Mouse (Mus musculus) urinary bladder, adult 18-20 months (tissue): ENCODE measurements around the gene Kirrel.
"Not testable (repeated sequence)": the region's sequence is repeated elsewhere in the genome, so short reads cannot be mapped to it uniquely, and the experiment has no call there.

Source experiments
- DNase-seq, 2 experiments: peaks; one replicate each; pipeline ENCODE4 v3.0.0; 2022; ENCODE audit warnings: low spot score in 2 of 2, mixed read lengths in 2 of 2

Gene Kirrel

DNA sequence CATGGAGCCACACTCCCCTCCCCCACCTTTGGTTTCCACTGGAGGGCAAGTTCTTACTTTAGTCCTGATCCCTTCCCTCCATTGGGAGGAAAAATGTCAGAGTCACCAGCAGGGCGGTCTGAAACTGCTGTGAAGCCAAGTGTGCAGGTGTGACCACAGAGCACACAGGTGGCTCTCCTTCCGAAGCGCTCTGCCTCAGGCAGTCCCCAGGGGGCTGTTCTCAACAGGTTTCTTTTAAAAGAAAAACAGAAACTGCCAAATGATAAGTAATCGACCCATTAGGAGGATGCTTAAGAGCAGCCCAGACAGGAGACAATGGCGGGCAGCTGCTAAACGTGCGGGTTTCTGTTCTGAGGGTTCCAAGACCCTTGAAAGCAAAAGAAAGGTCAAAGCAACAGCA is 37.8 kb downstream of the Kirrel start:
- no peak for DNase-seq

DNA sequence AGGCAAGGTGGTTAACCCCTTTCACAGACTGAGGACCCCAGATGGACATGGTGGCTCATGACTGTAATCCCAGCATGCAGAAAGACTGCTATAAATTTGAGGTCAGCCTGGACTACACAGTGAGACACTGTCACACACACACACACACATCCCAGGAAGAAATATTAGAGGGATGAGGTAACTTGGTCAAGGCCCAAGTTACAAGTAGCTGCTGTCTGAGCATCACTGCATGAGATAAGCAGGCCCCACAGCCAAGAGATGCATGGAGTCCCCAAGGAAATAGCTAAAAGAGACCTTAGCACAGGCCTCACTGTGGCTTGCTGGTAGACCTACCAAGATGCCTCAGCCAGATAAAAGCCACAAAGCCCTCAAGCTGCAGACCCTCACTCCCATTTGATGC is 39.6 kb downstream of the Kirrel start:
- DNase-seq, result no peak

DNA sequence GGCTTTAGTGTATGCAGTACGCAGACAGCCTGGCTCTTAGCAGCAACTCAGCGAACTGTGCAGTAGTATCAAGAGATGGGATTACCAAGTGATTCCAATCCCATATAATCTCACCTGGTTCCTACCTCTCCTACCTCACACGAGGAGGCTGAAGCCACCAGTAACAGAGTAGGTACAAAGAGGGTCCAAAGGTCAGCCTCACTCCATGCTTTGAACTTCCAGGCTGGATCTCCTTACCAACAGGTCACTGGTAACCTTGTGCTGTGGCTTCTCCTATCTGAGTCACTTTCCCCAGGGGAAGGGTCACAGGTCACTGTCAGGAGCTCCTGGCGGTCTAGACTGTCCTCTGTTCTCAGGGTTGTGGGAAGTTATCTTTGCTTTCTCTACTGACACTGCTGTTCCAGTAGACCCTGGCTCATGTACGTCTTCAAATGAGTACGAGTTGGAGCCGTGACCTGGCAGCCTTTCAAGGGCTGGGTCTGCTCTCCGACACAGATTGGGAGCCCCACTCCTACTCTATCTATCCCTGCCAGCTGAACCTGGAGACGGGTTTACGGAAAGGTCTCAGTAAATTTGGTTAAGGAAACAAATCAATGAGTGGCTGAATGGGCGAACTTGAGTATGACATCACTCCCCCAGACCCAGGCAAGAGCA is 42.7 kb downstream of the Kirrel start:
- DNase-seq, result no peak

DNA sequence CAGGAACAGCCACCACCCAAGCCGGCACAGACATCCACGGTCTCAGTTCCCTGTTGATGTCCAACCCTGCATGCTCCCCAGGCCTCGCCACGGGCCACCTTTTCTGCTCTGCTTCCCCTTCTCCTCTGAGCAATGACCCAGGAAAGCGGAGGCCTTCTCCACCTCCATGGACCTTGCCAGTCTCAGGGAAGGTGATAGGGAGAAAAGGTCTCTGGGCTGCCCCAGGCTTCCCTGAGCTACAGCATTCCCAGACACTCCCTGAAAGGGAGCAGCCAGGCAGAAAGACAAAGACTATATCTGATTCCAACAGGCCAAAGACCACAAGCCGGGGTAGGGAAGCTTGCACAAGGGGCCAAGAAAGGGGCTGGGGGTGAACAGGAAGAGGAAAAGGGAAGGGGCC is 43.6 kb downstream of the Kirrel start:
- DNase-seq, result no peak

DNA sequence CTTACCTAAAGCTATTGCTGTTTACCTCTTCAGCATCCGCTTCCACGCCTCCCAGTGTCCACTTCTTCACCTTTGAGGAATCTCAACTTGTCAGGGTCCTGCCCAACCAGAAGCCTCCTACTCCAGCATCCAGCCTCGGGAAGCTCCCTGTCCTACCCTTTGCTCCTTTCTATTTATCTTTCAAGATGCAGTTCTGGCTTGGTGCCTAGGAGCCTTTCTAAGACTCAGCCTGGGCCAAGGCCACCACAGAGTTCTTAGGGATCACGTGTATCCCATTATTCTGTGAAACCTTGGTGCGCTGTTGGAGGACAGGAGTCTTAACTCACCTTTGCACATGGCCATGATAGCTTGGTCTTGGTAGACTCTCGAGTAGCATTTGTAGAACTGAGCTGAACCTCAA is 50.8 kb downstream of the Kirrel start:
- DNase-seq, result no peak

DNA sequence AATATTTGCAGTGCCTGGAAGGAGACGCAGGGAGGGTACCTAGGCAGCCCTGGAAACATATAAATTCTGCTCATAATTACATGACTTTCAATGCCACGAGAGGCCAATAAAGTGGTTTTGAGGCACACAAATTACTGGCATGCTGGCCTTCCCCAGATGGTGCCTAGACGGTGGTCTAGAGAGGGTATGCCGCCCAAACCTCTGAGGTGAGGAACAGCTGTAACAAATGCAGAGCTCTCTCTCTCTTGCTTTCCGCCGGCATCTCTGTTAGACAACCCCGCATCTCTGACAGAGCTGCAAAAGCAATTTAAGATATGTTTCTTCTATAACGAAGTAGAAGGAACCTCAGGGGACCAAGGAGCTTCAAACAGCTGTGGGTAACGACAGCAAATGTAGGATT is 56.3 kb downstream of the Kirrel start:
- DNase-seq, result no peak

DNA sequence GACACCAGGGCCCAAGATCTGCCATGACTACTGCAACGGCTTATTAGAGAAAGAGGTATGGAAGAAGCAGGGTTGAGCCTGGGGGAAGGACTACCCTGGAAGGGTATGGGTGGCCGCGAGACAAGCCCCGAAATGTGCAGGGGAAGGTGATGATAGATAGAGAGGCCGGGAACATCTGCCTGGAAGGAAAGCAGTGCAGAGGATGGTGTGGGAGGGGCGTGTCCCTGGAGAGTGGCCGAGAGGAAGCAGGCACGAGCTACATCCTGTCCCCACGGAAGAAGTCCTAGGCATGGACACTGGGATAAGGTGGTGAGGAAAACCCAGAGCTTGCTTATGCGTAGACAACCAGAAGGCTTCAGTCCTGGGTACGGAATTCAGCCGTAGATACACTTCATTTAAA is 56.9 kb downstream of the Kirrel start:
- no peak for DNase-seq

DNA sequence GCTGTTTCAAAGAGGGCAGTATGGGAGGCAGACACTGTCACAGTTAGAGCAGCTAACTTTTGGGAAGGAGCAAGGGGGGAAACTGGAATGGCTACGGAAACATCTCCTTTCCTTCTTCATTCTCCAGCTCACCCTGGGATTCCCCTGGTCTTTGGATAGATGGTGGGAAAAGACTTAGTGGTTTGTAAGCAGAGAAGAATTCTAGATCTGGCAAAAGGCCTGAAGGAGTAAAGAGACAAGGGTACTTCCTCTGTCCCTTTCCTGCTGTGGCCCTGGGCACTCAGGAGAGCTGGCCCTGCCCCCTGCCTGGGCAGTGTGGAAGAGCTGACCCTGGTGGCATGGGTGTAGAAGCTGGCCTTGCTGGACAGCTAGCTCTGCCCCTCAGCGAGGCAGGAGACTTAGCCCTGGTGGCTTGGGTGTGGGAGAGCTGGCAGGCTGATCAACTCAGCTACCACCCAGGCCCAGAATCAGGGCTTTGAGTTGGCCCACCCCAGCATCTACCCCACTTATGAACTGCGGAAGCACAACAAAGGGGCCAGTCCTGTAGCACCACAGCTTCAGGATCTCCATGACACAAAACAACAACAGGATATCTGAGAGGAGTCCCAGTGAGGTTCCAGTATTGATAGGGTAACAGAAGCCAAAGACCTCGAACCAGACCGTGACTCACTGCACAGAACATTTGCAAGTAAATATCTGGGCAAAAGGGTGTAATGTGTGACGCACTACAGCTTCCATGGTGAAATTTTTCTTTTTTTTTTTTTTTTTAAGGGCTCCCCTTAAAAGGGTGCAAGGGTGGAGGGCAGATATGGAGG is 58.6 kb downstream of the Kirrel start:
- no peak for DNase-seq

DNA sequence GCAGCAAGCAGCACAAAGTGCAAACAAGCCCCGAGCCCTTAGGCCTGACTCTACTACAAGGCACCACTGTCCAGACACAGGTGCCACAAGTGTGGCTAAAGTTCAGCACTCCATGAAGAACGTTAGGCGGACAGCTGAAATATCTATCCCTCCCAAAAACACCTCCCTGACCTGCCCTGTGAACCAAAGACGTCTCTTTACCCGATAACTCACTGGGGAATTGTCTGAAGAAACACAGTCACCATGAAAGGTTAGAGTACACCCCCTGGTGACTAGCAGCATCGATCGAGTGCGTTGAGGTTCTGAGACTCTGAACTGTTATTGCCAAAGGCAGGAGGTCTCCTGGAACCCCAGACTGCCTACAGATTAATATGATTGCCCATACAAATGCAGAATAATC is 59.3 kb downstream of the Kirrel start:
- DNase-seq, result no peak

DNA sequence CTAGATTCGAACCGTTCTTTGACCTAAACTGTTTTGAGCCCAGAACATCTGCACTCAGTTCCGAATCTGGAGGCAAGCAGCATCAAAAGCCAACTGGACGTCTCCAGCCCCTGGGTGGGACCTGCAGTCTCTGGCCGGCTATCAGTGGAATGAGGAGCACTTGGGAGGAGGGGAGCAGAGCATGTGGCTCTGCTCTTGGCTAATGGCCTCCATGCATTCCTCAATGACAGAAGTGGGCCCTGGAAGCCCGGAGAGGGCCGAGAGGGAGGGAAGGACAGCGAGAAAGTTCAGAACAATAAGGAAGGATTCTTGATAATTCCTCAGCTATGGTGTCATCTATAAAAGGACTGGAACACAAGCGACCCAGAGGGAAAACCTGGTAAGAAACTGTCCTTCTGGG is 59.7 kb downstream of the Kirrel start:
- peak in 1 of 2 experiments; percentile 56 for DNase-seq

DNA sequence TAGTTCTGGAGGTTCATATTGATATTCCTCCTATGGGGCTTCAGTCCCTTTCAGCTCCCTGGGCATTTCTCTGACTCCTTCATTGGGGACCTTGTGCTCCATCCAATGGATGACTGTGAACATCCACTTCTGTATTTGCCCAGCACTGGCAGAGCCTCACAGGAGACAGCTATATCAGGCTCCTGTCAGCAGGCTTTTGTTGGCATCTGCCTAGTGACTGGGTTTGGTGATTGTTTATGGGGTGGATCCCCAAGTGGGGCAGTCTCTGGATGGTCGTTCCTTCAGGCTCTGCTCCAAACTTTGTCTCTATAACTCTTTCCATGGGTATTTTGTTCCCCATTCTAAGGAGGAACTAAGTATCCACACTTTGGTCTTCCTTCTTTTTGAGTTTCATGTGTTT is 60.7 kb downstream of the Kirrel start:
- not testable (repeated sequence) for DNase-seq

DNA sequence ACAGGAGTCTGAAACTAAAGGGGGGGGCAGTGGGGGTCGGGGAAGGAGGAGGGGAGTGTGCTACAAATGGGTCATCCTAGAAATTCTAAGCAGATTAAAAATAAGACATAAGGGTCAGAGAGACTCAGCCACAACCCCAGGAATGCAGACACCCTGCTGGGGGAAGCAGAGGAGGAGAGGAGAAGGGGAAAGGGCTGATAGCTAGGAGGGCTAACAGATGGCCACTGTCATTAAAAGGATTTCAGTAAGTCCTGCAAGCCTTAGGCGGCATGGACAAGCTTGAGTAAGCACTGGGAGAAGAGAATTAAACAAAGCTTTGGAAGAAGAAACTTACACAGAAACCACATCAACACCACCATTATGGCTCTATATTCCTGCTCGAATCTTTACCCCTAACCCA is 62.3 kb downstream of the Kirrel start:
- no peak for DNase-seq

DNA sequence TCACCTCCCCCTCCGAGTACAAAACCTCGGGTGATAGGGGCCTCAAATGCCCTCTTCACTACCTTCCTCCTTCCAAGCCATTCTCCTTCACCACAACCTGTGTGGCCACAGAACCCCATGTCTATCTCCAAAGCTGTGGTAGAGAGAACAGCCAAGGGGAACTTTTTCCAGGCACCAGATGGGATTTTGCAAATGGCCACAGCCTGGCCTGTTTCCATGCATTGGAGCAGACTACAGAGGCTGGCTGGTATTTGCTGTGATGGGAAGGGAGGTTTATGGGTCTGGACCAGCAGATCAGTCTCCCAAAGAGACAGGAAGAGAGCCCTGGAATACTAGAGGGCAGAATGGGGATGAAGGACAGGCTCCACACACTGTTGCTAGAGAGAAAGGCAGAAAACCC is 69.7 kb downstream of the Kirrel start:
- no peak for DNase-seq

DNA sequence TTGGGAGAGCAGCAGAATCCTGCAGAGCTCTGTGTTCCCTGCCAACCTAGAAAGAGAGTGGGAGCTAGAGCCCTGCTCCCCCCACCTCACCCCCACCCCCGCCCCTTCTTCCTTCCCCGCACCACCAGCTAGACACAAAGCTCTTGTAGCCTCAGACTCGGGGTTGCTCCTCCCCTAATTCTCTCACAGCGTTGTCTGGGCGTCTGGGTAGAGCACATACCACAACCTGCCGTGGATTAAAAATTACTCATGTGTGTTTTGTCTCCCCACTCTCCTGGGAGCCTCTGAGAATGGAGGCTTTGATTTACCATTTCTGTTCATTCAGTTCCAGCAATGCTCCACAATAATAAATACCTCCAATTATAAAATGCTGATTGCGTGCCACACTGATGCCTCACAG is 72.2 kb downstream of the Kirrel start:
- DNase-seq, result no peak

DNA sequence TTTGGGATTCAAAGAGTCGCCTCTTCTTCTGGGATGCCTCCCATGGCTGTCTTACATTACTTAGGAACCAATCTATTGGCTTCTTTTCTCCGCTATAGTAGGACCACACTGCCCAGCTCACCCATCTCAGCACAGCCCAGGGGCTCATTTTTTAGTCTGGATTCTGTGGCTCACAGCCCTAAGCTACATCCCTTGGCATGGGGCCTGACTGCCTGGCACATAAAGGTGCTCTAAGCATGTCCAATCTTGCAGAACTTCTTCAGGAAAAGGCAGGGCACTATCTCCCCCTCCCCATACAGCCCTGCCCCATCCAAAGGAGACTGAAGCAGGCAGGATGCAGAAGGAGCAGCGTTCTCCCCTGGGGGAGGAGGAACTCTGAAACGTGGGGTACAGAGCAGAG is 73.6 kb downstream of the Kirrel start:
- DNase-seq, result no peak

DNA sequence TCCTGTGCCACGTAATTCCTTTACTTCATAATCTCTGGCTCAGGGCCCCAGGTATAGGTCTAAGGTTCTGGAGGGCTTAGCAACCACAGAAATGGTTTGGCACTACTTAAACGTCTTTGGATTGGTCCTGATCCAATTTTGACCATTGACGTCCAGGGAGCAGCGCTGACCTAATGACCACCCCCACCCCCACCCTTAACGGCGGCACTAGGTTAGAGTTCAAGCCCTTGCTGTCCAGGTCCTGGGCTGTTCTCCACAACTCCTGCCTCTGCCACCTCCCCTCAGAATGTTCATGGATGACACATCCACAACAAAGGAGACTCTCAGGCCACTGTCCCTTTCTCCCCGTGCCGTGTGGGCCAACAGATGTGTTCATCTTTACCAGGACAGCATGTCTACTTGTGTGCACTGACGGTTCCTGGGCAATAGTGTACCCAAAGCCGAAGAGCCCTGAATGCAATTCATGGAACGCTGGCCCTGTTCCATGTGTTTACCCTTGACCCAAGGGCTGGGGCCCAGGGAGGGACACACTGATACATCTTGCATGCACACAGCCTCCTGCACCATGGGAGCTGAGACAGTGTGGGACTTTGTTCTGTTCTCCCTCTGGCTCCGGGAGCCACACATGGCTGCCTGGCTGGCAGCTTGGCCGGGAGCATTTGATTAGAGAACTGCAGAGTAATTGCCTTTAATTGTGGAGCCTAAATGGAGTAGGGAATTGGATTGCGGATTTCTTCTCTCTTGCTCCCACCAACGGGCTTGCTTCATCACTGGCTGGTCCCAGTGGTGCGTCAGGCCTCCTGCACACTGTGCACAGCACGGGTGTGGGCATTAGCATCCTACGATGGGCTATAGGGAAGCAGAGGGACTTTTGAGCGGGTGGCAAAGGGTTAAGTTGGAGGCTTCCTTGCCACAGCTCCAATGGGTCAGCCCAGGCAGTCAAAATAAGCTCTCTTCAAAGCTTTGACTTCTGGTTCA is 76.3 kb downstream of the Kirrel start:
- DNase-seq, result no peak

DNA sequence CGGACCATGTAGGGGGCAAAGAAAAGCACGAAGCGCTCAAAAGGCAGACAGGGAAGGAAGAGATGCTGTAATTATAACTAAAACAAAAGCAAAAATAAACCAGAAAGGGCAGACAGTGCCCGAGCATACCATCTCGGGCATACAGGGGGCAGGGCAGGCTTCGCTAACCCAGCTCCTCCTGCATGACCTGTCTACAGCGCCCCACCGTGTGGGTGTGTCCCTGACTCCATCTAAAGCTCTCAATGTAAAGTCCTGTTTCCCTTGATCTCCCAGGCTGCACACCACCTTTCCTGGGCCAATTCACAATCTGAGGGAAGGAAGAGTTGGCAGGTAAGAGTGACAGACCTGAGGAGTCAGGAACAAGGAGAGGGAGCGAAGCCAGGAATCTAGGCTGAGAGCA is 77.3 kb downstream of the Kirrel start:
- DNase-seq, result no peak

DNA sequence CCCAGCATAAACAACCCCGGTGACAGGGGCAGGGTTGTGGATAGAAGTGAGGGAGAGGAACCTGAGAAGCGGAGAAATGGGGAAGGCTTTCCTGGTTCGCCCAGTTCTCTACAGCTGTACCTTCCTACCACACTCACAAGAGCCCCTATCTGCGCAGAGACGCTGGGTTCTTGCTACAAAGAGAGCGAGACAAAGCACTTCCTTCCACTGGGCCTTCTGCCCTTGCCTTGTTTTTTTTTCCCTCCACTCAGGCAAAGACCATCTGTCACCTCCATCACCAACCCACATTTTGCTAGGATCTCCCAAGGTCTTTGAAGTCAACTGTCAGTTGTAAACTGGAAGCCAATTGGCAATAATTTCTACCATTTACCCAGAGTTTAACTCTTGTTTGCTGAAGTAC is 80.8 kb downstream of the Kirrel start:
- no peak for DNase-seq

DNA sequence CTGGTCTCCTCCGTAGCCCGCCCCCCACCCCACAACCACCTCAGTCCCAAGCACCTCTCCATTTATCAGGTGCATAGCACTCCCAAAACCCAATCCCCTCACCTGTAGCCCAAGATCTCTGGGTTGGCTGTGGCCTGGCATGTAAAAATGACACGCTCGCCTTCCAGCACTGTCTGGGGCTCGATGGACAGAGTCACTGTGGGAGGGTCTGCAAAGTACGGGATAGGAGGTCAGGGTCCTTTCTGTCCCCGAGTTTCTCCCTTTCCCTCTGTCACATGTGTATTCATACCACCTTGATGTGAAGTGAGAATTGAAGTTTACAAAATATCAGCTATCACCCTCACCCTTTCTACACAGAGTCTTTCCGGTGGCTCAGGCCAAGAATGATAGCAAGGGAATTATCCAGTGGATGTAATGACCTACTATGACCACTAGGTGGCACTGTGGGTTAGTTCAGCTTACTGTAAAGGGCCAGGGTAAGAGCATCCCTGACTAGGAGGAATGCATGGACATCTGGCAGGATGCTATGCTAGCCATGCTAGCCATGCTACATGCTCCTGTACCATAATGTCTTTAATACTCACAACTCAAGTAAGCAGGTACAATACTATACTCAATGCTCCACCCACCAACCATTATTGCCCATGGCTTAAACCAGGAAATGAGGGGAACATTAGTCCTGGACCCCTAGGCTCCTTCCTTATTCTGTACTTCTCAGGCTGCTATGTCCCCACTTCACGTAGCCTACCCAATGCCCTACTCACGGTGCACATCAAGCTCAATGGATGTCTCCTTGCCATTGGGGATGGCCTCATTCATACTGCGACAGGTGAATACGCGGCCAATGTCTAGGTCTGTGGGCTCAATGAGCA is 84.6 kb downstream of the Kirrel start:
- DNase-seq, result peak; percentile 28 to 39

DNA sequence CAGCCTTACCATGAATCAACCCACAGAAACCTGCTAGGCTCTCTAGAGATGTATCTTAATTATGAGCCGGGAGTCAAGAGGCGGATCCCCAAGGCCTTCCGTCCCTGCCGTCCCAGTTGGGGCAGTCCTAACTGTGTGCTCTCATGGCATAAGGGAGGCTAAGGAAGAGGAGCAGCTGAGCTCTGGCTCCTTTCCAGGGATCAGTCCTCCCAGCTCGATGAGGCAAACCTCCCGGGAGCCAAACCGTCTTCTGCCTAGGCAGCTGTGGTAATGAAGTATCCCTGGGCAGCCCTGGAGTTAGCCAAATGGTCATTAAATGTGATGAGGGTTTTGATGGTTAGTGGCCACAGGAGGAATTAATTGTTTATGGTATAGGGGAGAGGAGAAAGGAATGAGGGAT is 87.4 kb downstream of the Kirrel start:
- no peak for DNase-seq

DNA sequence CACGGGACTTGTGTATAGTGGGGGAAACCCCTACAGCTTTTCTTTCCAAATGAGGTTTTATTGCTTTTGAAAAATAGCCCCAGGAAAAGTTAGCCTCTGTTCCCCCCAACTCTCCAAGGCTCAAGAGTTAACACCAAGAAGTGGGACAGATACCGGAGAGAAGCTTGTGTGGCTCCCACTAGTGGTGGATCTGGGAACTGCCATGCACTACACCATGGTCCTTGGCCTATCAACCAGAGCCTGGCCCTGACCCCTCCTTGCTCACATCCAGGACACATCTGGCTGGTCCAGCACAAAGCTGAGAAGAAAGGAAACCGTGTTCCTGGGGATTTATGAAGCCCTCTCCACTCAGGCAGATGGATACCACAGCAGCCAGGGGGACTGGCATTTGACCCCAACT is 92.3 kb downstream of the Kirrel start:
- DNase-seq, result peak in 1 of 2 experiments; percentile 54
